Mouse (Mus musculus) forebrain, embryonic 14.5 days (tissue): ENCODE data around the gene Ssu72. TPM values are rescaled to one million over a fixed set of nuclear protein-coding genes. Genes with fewer than 3 reads are reported as not detected.
"Not testable (repeated sequence)": the region's sequence is repeated elsewhere in the genome, so short reads cannot be mapped to it uniquely, and the experiment has no call there.

Source experiments
- ATAC-seq: fragments of 200-750 bp; cut with Nextera tagmentation; 2 replicates; pipeline ENCODE4 v1.8.0; 2017; ENCODE audit warnings: mild to moderate bottlenecking, moderate library complexity
- DNase-seq: peaks from one replicate; pipeline ENCODE4 v3.0.0-alpha.2; 2015; ENCODE audit warnings: low spot score
- H3K27ac ChIP-seq: fragments of 300-500 bp; sonication (generic); 2 replicates; pipeline ENCODE4 v1.5.1; 2014; ENCODE audit warnings: low read depth, mild to moderate bottlenecking, control low read depth, low read length, moderate library complexity
- H3K27me3 ChIP-seq: fragments of 300-500 bp; sonication (generic); replicated peaks from 2 replicates; pipeline ENCODE4 v1.6.1; 2014; ENCODE audit warnings: low read length, control low read depth, mixed read lengths; ENCODE audit not compliant: control insufficient read depth, insufficient read depth
- H3K36me3 ChIP-seq: fragments of 300-500 bp; sonication (generic); 2 replicates; pipeline ENCODE4 v1.6.1; 2014; ENCODE audit warnings: low read length, control low read depth; ENCODE audit not compliant: control insufficient read depth, insufficient read depth
- H3K4me1 ChIP-seq: fragments of 300-500 bp; sonication (generic); 2 replicates; pipeline ENCODE4 v1.6.1; 2014; ENCODE audit warnings: antibody characterized with exemption, low read length, control low read depth; ENCODE audit not compliant: control insufficient read depth, insufficient read depth
- H3K4me2 ChIP-seq: fragments of 300-500 bp; sonication (generic); 2 replicates; pipeline ENCODE4 v1.6.1; 2014; ENCODE audit warnings: mild to moderate bottlenecking, control low read depth, low read length
- H3K4me3 ChIP-seq: fragments of 300-500 bp; sonication (generic); 2 replicates; pipeline ENCODE4 v1.5.1; 2014; ENCODE audit warnings: low read depth, low read length, control low read depth
- H3K9ac ChIP-seq: fragments of 300-500 bp; sonication (generic); 2 replicates; pipeline ENCODE4 v1.6.1; 2014; ENCODE audit warnings: mild to moderate bottlenecking, low read length, control low read depth, moderate library complexity
- H3K9me3 ChIP-seq: fragments of 300-500 bp; sonication (generic); replicated peaks from 2 replicates; pipeline ENCODE4 v1.6.1; 2016; ENCODE audit warnings: low read length, control low read depth, mixed read lengths; ENCODE audit not compliant: control insufficient read depth
- WGBS: fragments of 180-500 bp; shearing (Covaris S2); extraction: QIAGEN DNeasy Blood & Tissue Kit; methylation state at CpG from one replicate; pipeline ENCODE4 v1.1.7; 2014; 5-methylcytosine and 5-hydroxymethylcytosine counted together
- polyA plus RNA-seq: library from polyadenylated mRNA; unstranded; fragments of >200 nt; fragmentation: Nextera tagmentation; extraction: Ambion mirVana; gene quantifications from 2 replicates; pipeline ENCODE4 v1.2.1, GENCODE M21; 2014

Ssu72 gene
- polyA plus RNA-seq, 1 experiment from 2014 or later: 179 TPM

GRCm38 (mm10) chr4:155739741-155740636 is 35.4 kb downstream of the Ssu72 start:
- Histone ChIP-seq H3K9me3 (no peaks in the 10 kb centered on the region), H3K27me3 (no peaks in the 10 kb centered on the region), H3K27ac (peak overlapping the region; percentile 39; the same call in 1 of the 2 replicates), H3K4me1 (peaks cover 6% of the 10 kb centered on the region), H3K9ac (no peak overlapping the region), H3K4me2 (no peak overlapping the region), H3K4me3 (no peak overlapping the region), H3K36me3 (peaks cover 66% of the 10 kb centered on the region)
- peak; percentile 29 for DNase-seq
- peak; percentile 45; the same call in 1 of the 2 replicates for ATAC-seq
- 75% methylated on average over 37 of the region's 37 CpGs for WGBS

GRCm38 (mm10) chr4:155740681-155741080 is 36.1 kb downstream of the Ssu72 start:
- 95% methylated on average over 10 of the region's 10 CpGs for WGBS
- H3K4me1 ChIP-seq, H3K4me3 ChIP-seq, H3K9me3 ChIP-seq, H3K4me2 ChIP-seq, DNase-seq, H3K27ac ChIP-seq, H3K27me3 ChIP-seq, ATAC-seq, H3K9ac ChIP-seq: not testable (repeated sequence)
- H3K36me3 ChIP-seq: peaks cover 73% of the 10 kb centered on the region

- 95% methylated on average over 5 of the region's 5 CpGs for WGBS
- Histone ChIP-seq H3K9ac (no peak overlapping the region), H3K4me2 (no peak overlapping the region), H3K36me3 (peaks cover 86% of the 10 kb centered on the region), H3K4me1 (no peaks in the 10 kb centered on the region), H3K27me3 (no peaks in the 10 kb centered on the region), H3K27ac (no peak overlapping the region), H3K4me3 (no peak overlapping the region), H3K9me3 (no peaks in the 10 kb centered on the region)
- DNase-seq (no peak), ATAC-seq (no peak)
Observed at GRCm38 (mm10) chr4:155742684-155743083, 38.1 kb downstream of the Ssu72 start.

- DNase-seq (no peak), ATAC-seq (no peak)
- H3K4me3 ChIP-seq: no peak overlapping the region
- H3K36me3 ChIP-seq: peaks cover 95% of the 10 kb centered on the region
- no peaks in the 10 kb centered on the region for H3K9me3 ChIP-seq
- WGBS: 90% methylated on average over 8 of the region's 8 CpGs
- no peaks in the 10 kb centered on the region for H3K4me1 ChIP-seq
- no peaks in the 10 kb centered on the region for H3K27me3 ChIP-seq
- H3K9ac ChIP-seq: no peak overlapping the region
- H3K4me2 ChIP-seq: no peak overlapping the region
- no peak overlapping the region for H3K27ac ChIP-seq
Observed at GRCm38 (mm10) chr4:155744474-155744873, 39.9 kb downstream of the Ssu72 start.

- no peak for DNase-seq
- H3K9ac ChIP-seq: no peak overlapping the region
- H3K4me1 ChIP-seq: no peaks in the 10 kb centered on the region
- no peak overlapping the region for H3K27ac ChIP-seq
- no peak overlapping the region for H3K4me3 ChIP-seq
- 93% methylated on average over 5 of the region's 5 CpGs for WGBS
- no peaks in the 10 kb centered on the region for H3K27me3 ChIP-seq
- no peak overlapping the region for H3K4me2 ChIP-seq
- ATAC-seq: no peak
- H3K9me3 ChIP-seq: no peaks in the 10 kb centered on the region
- peaks cover 95% of the 10 kb centered on the region for H3K36me3 ChIP-seq
Observed at GRCm38 (mm10) chr4:155745136-155745535, 40.5 kb downstream of the Ssu72 start.

- no peak for ATAC-seq
Observed at GRCm38 (mm10) chr4:155746036-155746548, 41.5 kb downstream of the Ssu72 start.

GRCm38 (mm10) chr4:155746575-155747490 is 42.2 kb downstream of the Ssu72 start:
- Histone ChIP-seq H3K9ac (no peak overlapping the region), H3K9me3 (no peaks in the 10 kb centered on the region), H3K4me3 (no peak overlapping the region), H3K27me3 (no peaks in the 10 kb centered on the region), H3K36me3 (peaks cover 95% of the 10 kb centered on the region), H3K4me2 (no peak overlapping the region), H3K4me1 (no peaks in the 10 kb centered on the region), H3K27ac (no peak overlapping the region)
- WGBS: 88% methylated on average over 17 of the region's 17 CpGs
- ATAC-seq: no peak
- no peak for DNase-seq

More at GRCm38 (mm10) chr4:155746036-155746548, 41.5 kb downstream of the Ssu72 start:
- Histone ChIP-seq H3K4me3 (no peak overlapping the region), H3K27me3 (no peaks in the 10 kb centered on the region), H3K36me3 (peaks cover 95% of the 10 kb centered on the region), H3K4me2 (no peak overlapping the region), H3K9ac (no peak overlapping the region), H3K27ac (no peak overlapping the region), H3K4me1 (no peaks in the 10 kb centered on the region), H3K9me3 (no peaks in the 10 kb centered on the region)
- no peak for DNase-seq
- 89% methylated on average over 8 of the region's 8 CpGs for WGBS

- ATAC-seq: no peak
- Histone ChIP-seq H3K4me3 (no peak overlapping the region), H3K4me2 (no peak overlapping the region), H3K27me3 (no peaks in the 10 kb centered on the region), H3K36me3 (peaks cover 51% of the 10 kb centered on the region), H3K4me1 (peaks cover 16% of the 10 kb centered on the region), H3K9me3 (no peaks in the 10 kb centered on the region), H3K9ac (no peak overlapping the region), H3K27ac (no peak overlapping the region)
- 87% methylated on average over 12 of the region's 12 CpGs for WGBS
- no peak for DNase-seq
Observed at GRCm38 (mm10) chr4:155757011-155757410, 52.4 kb downstream of the Ssu72 start.
